Mouse (Mus musculus): ENCODE measurements around the gene M1ap. TPM values are rescaled to one million over a fixed set of nuclear protein-coding genes. Genes with fewer than 3 reads are reported as not detected.

M1ap gene
- total RNA-seq, 2 experiments from 2014 or later: 0.23 TPM; not detected in 1

- no peak for DNase-seq (ENCODE audit: low spot score in 2 of 2)
- intact Hi-C loops (cut with DNase I): no loop called here
These were observed 20.2 kb upstream of the M1ap start for GRCm38 (mm10) chr6:82926528-82926927.

- intact Hi-C loops (cut with DNase I): no loop called here
- DNase-seq (ENCODE audit: low spot score in 2 of 2): no peak
These were observed 19.1 kb upstream of the M1ap start for GRCm38 (mm10) chr6:82927617-82928016.

- DNase-seq (ENCODE audit: low spot score in 2 of 2): no peak
- intact Hi-C loops (cut with DNase I): no loop called here
These were observed 12.0 kb upstream of the M1ap start for GRCm38 (mm10) chr6:82934616-82935230.

GRCm38 (mm10) chr6:82939167-82939912 lies 7.4 kb upstream of the M1ap start, which contains the start of gene Sema4f:
Sema4f (minus strand) TSS chr6:82939769.
- peak; percentile 79 to 90 for DNase-seq (ENCODE audit: low spot score in 2 of 2)
- intact Hi-C loops (cut with DNase I): no loop called here

- no peak for DNase-seq (ENCODE audit: low spot score in 2 of 2)
- intact Hi-C loops (cut with DNase I): no loop called here
These were observed 5.9 kb upstream of the M1ap start for GRCm38 (mm10) chr6:82940765-82941164.

GRCm38 (mm10) chr6:82945750-82946149 lies 952 bp upstream of the M1ap start:
- DNase-seq (ENCODE audit: low spot score in 2 of 2): no peak
- intact Hi-C loops (cut with DNase I): no loop called here

- intact Hi-C loops (cut with DNase I): no loop called here
- DNase-seq (ENCODE audit: low spot score in 2 of 2): no peak
These were observed 10.0 kb downstream of the M1ap start for GRCm38 (mm10) chr6:82956553-82957251.

- DNase-seq (ENCODE audit: low spot score in 2 of 2): no peak
- intact Hi-C loops (cut with DNase I): no loop called here
These were observed 15.0 kb downstream of the M1ap start for GRCm38 (mm10) chr6:82961664-82962063.

GRCm38 (mm10) chr6:82969249-82970084 lies 22.8 kb downstream of the M1ap start:
- intact Hi-C loops (cut with DNase I): loop anchor here (2.0 kb wide), 2 partner anchors 53 to 229 kb away; no protein-coding TSS in a partner anchor
- DNase-seq (ENCODE audit: low spot score in 2 of 2): no peak

GRCm38 (mm10) chr6:82971031-82971430 lies 24.3 kb downstream of the M1ap start:
- peak; percentile 62 to 76 for DNase-seq (ENCODE audit: low spot score in 2 of 2)
- intact Hi-C loops (cut with DNase I): loop anchor here (2.0 kb wide), 2 partner anchors 54 to 230 kb away; no protein-coding TSS in a partner anchor

GRCm38 (mm10) chr6:82987411-82987971 lies 40.8 kb downstream of the M1ap start:
- no peak for DNase-seq (ENCODE audit: low spot score in 2 of 2)

GRCm38 (mm10) chr6:82993696-82994095 lies 47.0 kb downstream of the M1ap start:
- intact Hi-C loops (cut with DNase I): no loop called here
- DNase-seq (ENCODE audit: low spot score in 2 of 2): no peak

More at GRCm38 (mm10) chr6:82987411-82987971, 40.8 kb downstream of the M1ap start:
- intact Hi-C loops (cut with DNase I): no loop called here

- no peak for DNase-seq (ENCODE audit: low spot score in 2 of 2)
- intact Hi-C loops (cut with DNase I): no loop called here
These were observed 47.7 kb downstream of the M1ap start for GRCm38 (mm10) chr6:82994372-82994771.

GRCm38 (mm10) chr6:82996740-82997315 lies 50.1 kb downstream of the M1ap start:
- intact Hi-C loops (cut with DNase I): loop anchor here (1.0 to 5.0 kb wide), 4 partner anchors 57 to 165 kb away; partner anchors contain the start of genes Aup1, Ccdc142, Gm42688 and Pcgf1
- peak; percentile 96 to 97 for DNase-seq (ENCODE audit: low spot score in 2 of 2)

GRCm38 (mm10) chr6:82997511-82998102 lies 50.9 kb downstream of the M1ap start:
- DNase-seq (ENCODE audit: low spot score in 2 of 2): peak in 1 of 2 experiments; percentile 26

GRCm38 (mm10) chr6:82998326-82998725 lies 51.6 kb downstream of the M1ap start:
- intact Hi-C loops (cut with DNase I): loop anchor here (5.0 kb wide), 2 partner anchors 79 to 164 kb away; partner anchors contain the start of gene Pcgf1
- no peak for DNase-seq (ENCODE audit: low spot score in 2 of 2)

More at GRCm38 (mm10) chr6:82997511-82998102, 50.9 kb downstream of the M1ap start:
- intact Hi-C loops (cut with DNase I): loop anchor here (5.0 kb wide), 2 partner anchors 80 to 165 kb away; partner anchors contain the start of gene Pcgf1

- intact Hi-C loops (cut with DNase I): loop anchor here (5.0 kb wide), 2 partner anchors 77 to 162 kb away; partner anchors contain the start of gene Pcgf1
- DNase-seq (ENCODE audit: low spot score in 2 of 2): no peak
These were observed 53.3 kb downstream of the M1ap start for GRCm38 (mm10) chr6:82999986-83000385.

GRCm38 (mm10) chr6:83003082-83003481 lies 56.4 kb downstream of the M1ap start:
- intact Hi-C loops (cut with DNase I): no loop called here
- DNase-seq (ENCODE audit: low spot score in 2 of 2): no peak
